Mouse (Mus musculus) olfactory bulb, adult 2 months (tissue): ENCODE results near the gene Ipo5. TPM values are rescaled to one million over a fixed set of nuclear protein-coding genes. Genes with fewer than 3 reads are reported as not detected.

Experiments used
- H3K27ac ChIP-seq: fragments of 200-500 bp; 2 replicates; pipeline ENCODE4 v1.5.1; 2012; ENCODE audit warnings: low read depth, low read length; ENCODE audit not compliant: insufficient read depth
- H3K4me1 ChIP-seq: fragments of 200-500 bp; 2 replicates; pipeline ENCODE4 v1.6.1; 2012; ENCODE audit warnings: low read length; ENCODE audit not compliant: control insufficient read depth, insufficient read depth
- H3K4me3 ChIP-seq: fragments of 200-500 bp; 2 replicates; pipeline ENCODE4 v1.5.1; 2012; ENCODE audit warnings: mild to moderate bottlenecking, low read depth, low read length, moderate library complexity; ENCODE audit not compliant: insufficient read depth
- CTCF ChIP-seq: fragments of 200-500 bp; IDR thresholded peaks from 2 replicates; pipeline ENCODE4 v1.5.1; 2012; ENCODE audit warnings: low read depth, mild to moderate bottlenecking, low read length, moderate library complexity; ENCODE audit not compliant: insufficient read depth
- POLR2A ChIP-seq: fragments of 200-500 bp; IDR thresholded peaks from 2 replicates; pipeline ENCODE4 v1.6.1; 2012; ENCODE audit warnings: mild to moderate bottlenecking, low read depth, low read length, moderate library complexity; ENCODE audit not compliant: insufficient read depth
- WGBS: fragments of 180-500 bp; shearing (Covaris S2); methylation state at CpG from one replicate; pipeline ENCODE4 v1.1.7; 2018; 5-methylcytosine and 5-hydroxymethylcytosine counted together
- polyA plus RNA-seq: library from polyadenylated mRNA; stranded (reverse); fragments of >200 nt; gene quantifications from 2 replicates; pipeline ENCODE4 v1.2.4, GENCODE M21; 2012; ENCODE audit warnings: low replicate concordance; ENCODE audit not compliant: missing spikeins, insufficient read depth, insufficient read length

Ipo5 gene
- 73.4 TPM in 1 of 2 replicates, not detected in the other for polyA plus RNA-seq

- Histone ChIP-seq H3K4me3 (peak within 1 kb of the TSS; percentile 68), H3K27ac (no peak within 1 kb of the TSS; the same call in 1 of the 2 replicates), H3K4me1 (peaks cover 8% of the 10 kb centered on the region; the same call in 1 of the 2 replicates)
- no peak for TF ChIP-seq CTCF
- TF ChIP-seq POLR2A: peak; percentile 48
- WGBS: under 1% methylated on average over 83 of the region's 83 CpGs
Measured at GRCm38 (mm10) chr14:120910733-120911324, at the start of gene Ipo5. Gene Ipo5, plus strand, starts transcription at chr14:120911224.

GRCm38 (mm10) chr14:120863205-120863604, 47.8 kb upstream of the Ipo5 start:
- Histone ChIP-seq H3K4me3 (no peak overlapping the region), H3K27ac (no peak overlapping the region), H3K4me1 (no peaks in the 10 kb centered on the region)
- TF ChIP-seq CTCF (no peak), POLR2A (no peak)
- 93% methylated on average over 3 of the region's 3 CpGs for WGBS

GRCm38 (mm10) chr14:120864896-120865295, 46.1 kb upstream of the Ipo5 start:
- WGBS: 83% methylated on average over 4 of the region's 4 CpGs
- no peak overlapping the region for H3K4me3 ChIP-seq
- no peak for TF ChIP-seq CTCF
- no peak for TF ChIP-seq POLR2A

GRCm38 (mm10) chr14:120866573-120866972, 44.5 kb upstream of the Ipo5 start:
- no peak overlapping the region for H3K4me3 ChIP-seq
- H3K4me1 ChIP-seq: no peaks in the 10 kb centered on the region
- H3K27ac ChIP-seq: no peak overlapping the region
- 95% methylated on average over 8 of the region's 8 CpGs for WGBS
- no peak for TF ChIP-seq POLR2A
- TF ChIP-seq CTCF: no peak

More at GRCm38 (mm10) chr14:120864896-120865295, 46.1 kb upstream of the Ipo5 start:
- no peaks in the 10 kb centered on the region for H3K4me1 ChIP-seq
- no peak overlapping the region for H3K27ac ChIP-seq

GRCm38 (mm10) chr14:120867121-120867520, 43.9 kb upstream of the Ipo5 start:
- H3K27ac ChIP-seq: no peak overlapping the region
- H3K4me1 ChIP-seq: no peaks in the 10 kb centered on the region
- no peak overlapping the region for H3K4me3 ChIP-seq
- no peak for TF ChIP-seq CTCF
- WGBS: 92% methylated on average over 5 of the region's 5 CpGs

GRCm38 (mm10) chr14:120868494-120868893, 42.5 kb upstream of the Ipo5 start:
- Histone ChIP-seq H3K4me3 (no peak overlapping the region), H3K4me1 (no peaks in the 10 kb centered on the region), H3K27ac (no peak overlapping the region)
- TF ChIP-seq POLR2A (no peak), CTCF (no peak)
- WGBS: 33% methylated on average over 8 of the region's 8 CpGs

- Histone ChIP-seq H3K4me1 (no peaks in the 10 kb centered on the region), H3K4me3 (no peak overlapping the region), H3K27ac (no peak overlapping the region)
- TF ChIP-seq POLR2A (no peak), CTCF (no peak)
- 43% methylated on average over 5 of the region's 5 CpGs for WGBS
Measured at GRCm38 (mm10) chr14:120870736-120871135, 40.3 kb upstream of the Ipo5 start.

GRCm38 (mm10) chr14:120874397-120874796, 36.6 kb upstream of the Ipo5 start:
- 81% methylated on average over 7 of the region's 7 CpGs for WGBS
- Histone ChIP-seq H3K27ac (no peak overlapping the region), H3K4me1 (no peaks in the 10 kb centered on the region), H3K4me3 (no peak overlapping the region)
- TF ChIP-seq POLR2A: no peak
- TF ChIP-seq CTCF: no peak

- no peak overlapping the region for H3K27ac ChIP-seq
- H3K4me3 ChIP-seq: no peak overlapping the region
- TF ChIP-seq POLR2A (no peak), CTCF (no peak)
- H3K4me1 ChIP-seq: no peaks in the 10 kb centered on the region
- 87% methylated on average over 9 of the region's 9 CpGs for WGBS
Measured at GRCm38 (mm10) chr14:120875144-120875543, 35.9 kb upstream of the Ipo5 start.
